Mouse (Mus musculus) olfactory bulb, adult 2 months (tissue): ENCODE data around the gene Gas7.

Experiments
- CTCF ChIP-seq: fragments of 200-500 bp; IDR thresholded peaks from 2 replicates; pipeline ENCODE4 v1.5.1; 2012; ENCODE audit warnings: low read depth, mild to moderate bottlenecking, low read length, moderate library complexity; ENCODE audit not compliant: insufficient read depth
- POLR2A ChIP-seq: fragments of 200-500 bp; IDR thresholded peaks from 2 replicates; pipeline ENCODE4 v1.6.1; 2012; ENCODE audit warnings: mild to moderate bottlenecking, low read depth, low read length, moderate library complexity; ENCODE audit not compliant: insufficient read depth

- TF ChIP-seq CTCF (no peak), POLR2A (no peak)
These were observed 267.3 kb downstream of the Gas7 start for GRCm38 (mm10) chr11:67722399-67723156.
